Mouse (Mus musculus) inflammation-experienced regulatory T-cells, adult 16 weeks (primary cell): ENCODE measurements around the gene Baiap2. TPM values are rescaled to one million over a fixed set of nuclear protein-coding genes. Genes with fewer than 3 reads are reported as not detected.

Experiments used
- polyA plus RNA-seq: library from polyadenylated mRNA; unstranded; fragments of 100-300 nt; shearing (Covaris generic); gene quantifications from one replicate; pipeline ENCODE4 v1.2.1, GENCODE M21; 2017

Gene Baiap2
- polyA plus RNA-seq = 17.6 TPM

DNA sequence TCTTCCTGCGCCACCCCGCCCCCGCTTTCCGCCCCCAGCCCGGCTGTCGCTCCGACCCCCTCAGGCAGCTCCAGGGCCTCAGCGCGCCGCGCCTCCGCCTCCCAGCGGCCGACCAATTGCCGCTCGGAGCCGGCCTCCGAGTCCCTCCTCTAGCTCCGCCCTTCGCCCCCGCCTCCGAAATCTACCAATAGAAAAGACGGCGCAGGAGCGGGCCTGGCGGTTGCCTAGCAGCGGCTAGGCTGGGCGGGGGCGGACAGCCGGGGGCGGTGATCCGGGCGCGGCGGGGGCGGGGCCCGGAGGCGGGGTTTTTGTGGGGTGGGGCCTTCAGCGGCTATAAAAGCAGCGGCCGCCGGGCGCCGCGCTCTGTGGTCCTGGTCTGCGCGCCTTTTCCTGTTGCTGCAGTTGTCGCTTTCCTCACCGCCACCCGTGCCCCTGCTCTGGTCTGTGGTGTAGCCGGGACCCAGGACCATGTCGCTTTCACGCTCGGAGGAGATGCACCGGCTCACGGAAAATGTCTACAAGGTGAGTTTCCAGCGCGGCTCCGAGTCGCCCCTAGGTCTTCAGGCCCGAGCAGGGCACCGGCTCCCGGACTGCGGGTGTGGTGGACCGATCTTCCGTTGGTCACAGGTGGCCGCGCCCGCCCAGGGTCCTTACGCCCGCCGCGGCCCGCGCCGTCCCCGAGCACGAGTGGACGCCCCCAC is at the start of gene Baiap2:
Baiap2 (plus strand) TSS at position 37 of the 701 bp plus-strand sequence.

DNA sequence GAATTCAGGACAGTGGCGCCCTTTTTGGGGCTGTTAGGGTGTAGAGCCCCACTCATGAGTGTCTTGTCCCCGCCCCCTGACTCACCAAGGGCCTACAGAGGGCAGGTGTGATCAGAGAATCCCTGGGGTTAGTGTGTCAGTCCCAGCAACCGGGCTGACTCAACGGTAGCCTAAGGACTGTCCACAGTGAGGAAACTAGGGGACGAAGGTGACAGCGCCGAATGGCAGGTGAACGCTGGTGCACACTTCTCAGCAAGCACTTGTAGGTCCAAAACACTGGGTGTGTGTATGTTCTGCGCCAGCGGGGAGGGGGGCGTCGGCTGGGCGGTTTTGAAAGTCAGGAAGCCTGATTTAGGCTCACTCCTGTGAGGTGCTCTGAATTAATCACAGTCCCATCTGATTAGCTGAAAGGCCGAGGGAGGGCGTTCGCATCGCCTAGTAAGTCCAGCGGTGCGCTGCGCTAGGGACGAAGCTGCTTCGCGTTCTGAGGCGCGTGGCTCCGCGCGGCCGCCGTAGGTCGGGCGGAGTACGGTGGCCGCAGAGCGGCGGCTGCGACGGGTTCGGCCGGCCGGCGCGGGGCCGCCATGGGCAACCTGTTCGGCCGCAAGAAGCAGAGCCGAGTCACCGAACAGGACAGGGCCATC is 29.1 kb upstream of the Baiap2 start, which contains the start of gene Chmp6:
Chmp6 (plus strand) TSS at position 151 of the 644 bp plus-strand sequence.

DNA sequence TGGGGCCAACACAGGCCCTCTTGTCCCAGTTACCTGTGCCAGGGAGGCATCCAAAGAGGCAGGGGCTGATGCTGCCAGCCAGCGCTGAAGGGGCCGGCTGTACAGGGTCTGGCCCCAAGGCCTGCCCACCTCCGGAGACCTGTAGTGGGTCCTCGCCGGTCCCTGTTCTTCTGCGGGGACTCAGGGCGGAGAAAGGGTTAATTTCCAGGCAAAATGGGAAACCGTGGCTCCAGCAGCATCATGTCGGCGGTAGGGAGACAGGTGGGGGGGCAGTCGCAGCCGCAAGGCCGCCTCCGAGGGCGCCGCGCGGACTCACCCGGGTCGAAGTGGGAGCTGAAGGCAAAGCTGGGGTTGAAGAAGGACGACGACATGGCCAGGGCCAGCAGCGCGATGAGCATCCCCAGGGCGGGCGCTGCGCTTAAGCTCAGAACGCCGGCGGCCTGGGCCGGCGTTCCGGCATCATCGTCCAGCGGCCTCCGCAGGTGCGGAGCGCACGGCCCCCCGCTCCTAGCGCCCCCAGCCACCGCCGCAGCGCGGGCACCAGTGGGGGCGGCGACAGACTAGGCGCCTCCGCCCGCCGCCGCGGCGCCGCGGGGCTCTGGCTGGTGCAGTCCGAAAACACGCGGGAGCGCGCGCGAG is 104.1 kb downstream of the Baiap2 start, which contains the start of gene Aatk:
Aatk (minus strand) TSS at position 615 of the 639 bp plus-strand sequence.

Other genes with a start within 250 kb of the Baiap2 start
- 67.3 TPM for gene Chmp6, start 29.3 kb upstream of the Baiap2 start, polyA plus RNA-seq
- 0.05 TPM for gene Aatk, start 104.4 kb downstream of the Baiap2 start, polyA plus RNA-seq
- 3.5 TPM for gene Cep131, start 144.1 kb downstream of the Baiap2 start, polyA plus RNA-seq
- 33.5 TPM for gene Tepsin, start 156.0 kb downstream of the Baiap2 start, polyA plus RNA-seq
- 100.0 TPM for gene Ndufaf8, start 156.2 kb downstream of the Baiap2 start, polyA plus RNA-seq
- 160 TPM for gene Slc38a10, start 208.6 kb downstream of the Baiap2 start, polyA plus RNA-seq